12 mouse cellular contexts compared by ENCODE assay signal in genomic region chr17:73225442-73225841, GRCm38 (mm10).
DNase-seq lines count a peak whose midpoint lies in the region; ATAC-seq and TF ChIP-seq lines count a peak whose summit lies in the region.
"Had no signal": no experiment of that assay in that cellular context is flagged by ENCODE, and none has a peak within 500 bp of the region (broad histone marks: within the 10 kb centered on the region; RNA-seq: fewer than 3 reads in every experiment).

No protein-coding gene starts in this region.

- no peak overlapping the region for H3K4me2 ChIP-seq in lung, embryonic 14.5 days
- H3K4me2 ChIP-seq in forebrain, embryonic 13.5 days: no peak overlapping the region
- no peak overlapping the region for H3K4me2 ChIP-seq in hindbrain, embryonic 16.5 days (ENCODE audit: low read length)
- no peak overlapping the region for H3K4me2 ChIP-seq in neural tube, embryonic 14.5 days (ENCODE audit: low read depth, low read length)

- no peak for DNase-seq in lung, embryonic 14.5 days
- no peak for DNase-seq in lung, postnatal 14 days
- no peak for DNase-seq in adrenal gland, postnatal 25 days
- no peak for DNase-seq in cerebellum, adult 9-10 months
- DNase-seq in gastrocnemius, adult 2 months: no peak
- DNase-seq: cerebellum, postnatal 36 days; thymus, postnatal 25 days had no signal

- ATAC-seq in lung, embryonic 14.5 days (ENCODE audit: insufficient read depth): no peak
- ATAC-seq in forebrain, embryonic 13.5 days: peak; percentile 80
- ATAC-seq in hindbrain, embryonic 16.5 days: peak; percentile 59
- peak; percentile 69 for ATAC-seq in neural tube, embryonic 14.5 days (ENCODE audit: low read depth)

- no peak overlapping the region for H3K4me3 ChIP-seq in lung, embryonic 14.5 days (ENCODE audit: low read depth, low read length)
- no peak overlapping the region for H3K4me3 ChIP-seq in forebrain, embryonic 13.5 days
- no peak overlapping the region for H3K4me3 ChIP-seq in hindbrain, embryonic 16.5 days (ENCODE audit: low read length)
- H3K4me3 ChIP-seq in neural tube, embryonic 14.5 days (ENCODE audit: low read depth, low read length): no peak overlapping the region
- H3K4me3 ChIP-seq in gastrocnemius, adult 2 months: no peak overlapping the region

- H3K9ac ChIP-seq in lung, embryonic 14.5 days: no peak overlapping the region
- H3K9ac ChIP-seq in forebrain, embryonic 13.5 days: no peak overlapping the region
- no peak overlapping the region for H3K9ac ChIP-seq in hindbrain, embryonic 16.5 days (ENCODE audit: low read depth, low read length)
- no peak overlapping the region for H3K9ac ChIP-seq in neural tube, embryonic 14.5 days (replicated peaks; ENCODE audit: low read depth, low read length)
- H3K9ac ChIP-seq: liver, embryonic 14.5 days had no signal

- peaks cover 19% of the 10 kb centered on the region for H3K4me1 ChIP-seq in lung, embryonic 14.5 days (ENCODE audit: insufficient read depth)
- peaks cover 24% of the 10 kb centered on the region for H3K4me1 ChIP-seq in forebrain, embryonic 13.5 days
- H3K4me1 ChIP-seq in hindbrain, embryonic 16.5 days (ENCODE audit: control insufficient read depth, insufficient read depth, low read depth, low read length): peaks cover 22% of the 10 kb centered on the region
- H3K4me1 ChIP-seq in neural tube, embryonic 14.5 days (ENCODE audit: control insufficient read depth, insufficient read depth, low read length): peaks cover 10% of the 10 kb centered on the region

- no peaks in the 10 kb centered on the region for H3K27me3 ChIP-seq in lung, embryonic 14.5 days (ENCODE audit: insufficient read depth, low read length)
- H3K27me3 ChIP-seq in forebrain, embryonic 13.5 days: no peaks in the 10 kb centered on the region
- H3K27me3 ChIP-seq in hindbrain, embryonic 16.5 days (replicated peaks; ENCODE audit: control insufficient read depth, insufficient read depth, low read length): no peaks in the 10 kb centered on the region
- H3K27me3 ChIP-seq in neural tube, embryonic 14.5 days (ENCODE audit: control insufficient read depth, insufficient read depth, low read length): no peaks in the 10 kb centered on the region
- H3K27me3 ChIP-seq: megakaryocyte, embryonic 14.5 days had no signal

- intact Hi-C loops in gastrocnemius, adult 2 months (cut with DNase I): no loop called here

- H3K27ac ChIP-seq in lung, embryonic 14.5 days (ENCODE audit: low read depth): peak overlapping the region; percentile 54; the same call in 1 of the 2 replicates
- H3K27ac ChIP-seq in forebrain, embryonic 13.5 days: peak overlapping the region; percentile 70
- peak overlapping the region; percentile 72 for H3K27ac ChIP-seq in hindbrain, embryonic 16.5 days (ENCODE audit: low read depth, low read length)
- peak overlapping the region; percentile 18; the same call in 1 of the 2 replicates for H3K27ac ChIP-seq in neural tube, embryonic 14.5 days (ENCODE audit: low read depth, low read length)
- no peak overlapping the region for H3K27ac ChIP-seq in gastrocnemius, adult 2 months
- H3K27ac ChIP-seq: liver, embryonic 14.5 days had no signal

- TF ChIP-seq CTCF in lung, embryonic 14.5 days (IDR thresholded peaks at IDR 0.05; ENCODE audit: low read depth): no peak
- TF ChIP-seq CTCF in gastrocnemius, adult 2 months (IDR thresholded peaks at IDR 0.05): no peak

- H3K9me3 ChIP-seq in lung, embryonic 14.5 days (ENCODE audit: low read depth, low read length): no peaks in the 10 kb centered on the region
- H3K9me3 ChIP-seq in forebrain, embryonic 13.5 days (replicated peaks): no peaks in the 10 kb centered on the region
- H3K9me3 ChIP-seq in hindbrain, embryonic 16.5 days (ENCODE audit: control insufficient read depth, low read length): no peaks in the 10 kb centered on the region
- H3K9me3 ChIP-seq in neural tube, embryonic 14.5 days (ENCODE audit: control insufficient read depth, low read length): no peaks in the 10 kb centered on the region
- H3K9me3 ChIP-seq: megakaryocyte, embryonic 14.5 days had no signal

- no peaks in the 10 kb centered on the region for H3K36me3 ChIP-seq in lung, embryonic 14.5 days (ENCODE audit: insufficient read depth)
- H3K36me3 ChIP-seq in forebrain, embryonic 13.5 days (ENCODE audit: poor library complexity, severe bottlenecking): no peaks in the 10 kb centered on the region
- H3K36me3 ChIP-seq in hindbrain, embryonic 16.5 days (ENCODE audit: control insufficient read depth, insufficient read depth, low read length): no peaks in the 10 kb centered on the region
- no peaks in the 10 kb centered on the region for H3K36me3 ChIP-seq in neural tube, embryonic 14.5 days (ENCODE audit: control insufficient read depth, insufficient read depth, low read length)
